Mouse (Mus musculus): Measurements from ENCODE around the gene Dync1li2. TPM values are rescaled to one million over a fixed set of nuclear protein-coding genes. Genes with fewer than 3 reads are reported as not detected.

Gene Dync1li2
- total RNA-seq (2014; rRNA removed) (13.8 and 15.4 TPM in 2 replicates), polyA plus RNA-seq (2012; rRNA removed) (5.7 and 6.3 TPM in 2 replicates)

DNA sequence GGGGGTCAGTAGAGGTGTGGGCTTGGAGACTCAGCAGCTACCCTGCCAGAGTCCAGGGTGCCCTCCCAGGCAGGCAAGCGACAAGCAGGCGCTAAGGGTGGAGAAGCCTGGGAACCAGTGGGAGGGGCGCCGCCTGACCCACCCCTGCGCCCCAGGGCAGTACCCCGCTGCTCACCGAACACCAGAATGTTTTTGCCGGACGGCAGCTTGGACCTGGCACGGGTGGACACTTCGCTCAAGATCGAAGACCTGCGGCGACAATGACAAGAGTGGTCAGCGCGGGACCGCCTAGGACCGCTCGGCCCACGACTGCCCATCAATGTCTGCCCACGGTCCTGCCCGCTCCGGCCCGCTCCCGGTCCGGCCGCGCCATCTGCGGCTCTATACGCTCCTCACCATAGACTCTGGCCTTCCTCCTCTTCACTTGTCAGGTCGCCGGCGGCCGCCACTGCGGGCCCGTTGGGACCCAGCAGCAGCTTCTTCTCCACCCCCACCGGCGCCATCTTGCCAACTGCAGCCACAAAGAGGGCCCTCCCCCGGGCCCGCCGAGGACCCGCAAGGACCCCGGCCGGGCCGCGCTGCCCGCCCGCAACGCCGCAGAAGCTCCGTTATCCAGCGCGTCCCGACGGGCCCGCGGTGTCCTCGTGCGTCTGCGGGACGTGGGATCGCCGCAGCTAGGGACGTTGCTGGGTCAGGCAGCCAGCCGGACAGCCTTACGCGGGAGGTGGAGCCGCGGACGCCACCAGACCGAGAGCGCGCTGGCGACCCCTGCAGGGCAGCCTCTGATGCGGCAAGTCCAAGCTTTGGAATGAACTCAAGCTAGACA is at the start of gene Dync1li2:
Gene Dync1li2 (minus strand): TSS at position 749 of the 826 bp plus-strand sequence.
- Histone ChIP-seq H3K4me3 (ENCODE audit: insufficient read depth, low read depth, low read length) (peak within 1 kb of the TSS; percentile 89), H3K36me3 (ENCODE audit: control insufficient read depth, insufficient read depth, low read length) (peaks cover 11% of the 10 kb centered on the region; the same call in 1 of the 2 replicates), H3K27me3 (ENCODE audit: control insufficient read depth, insufficient read depth, low read length) (no peaks in the 10 kb centered on the region), H3K79me2 (ENCODE audit: control insufficient read depth, insufficient read depth, low read length) (peaks cover 15% of the 10 kb centered on the region; the same call in 1 of the 2 replicates), H3K9ac (ENCODE audit: low read depth, low read length) (peak within 1 kb of the TSS; percentile 96), H3K27ac (replicated peaks; ENCODE audit: insufficient read depth, low read depth, low read length) (peak within 1 kb of the TSS; percentile 89), H3K4me1 (ENCODE audit: control insufficient read depth, insufficient read depth, low read length) (peaks cover 9% of the 10 kb centered on the region)
- WGBS: 1% methylated on average over 75 of the region's 75 CpGs
- peak; percentile 70 for DNase-seq (ENCODE audit: extremely low read depth, low read depth, low spot score)
- TF ChIP-seq CTCF (IDR thresholded peaks at IDR 0.05; ENCODE audit: low read depth, low read length) (peak; percentile 93), POLR2A (IDR thresholded peaks at IDR 0.05; ENCODE audit: extremely low read depth, insufficient read depth, low read length) (0 out of 2 replicates have a peak, but pooled peaks have one; percentile 27)

- no peak overlapping the region for H3K27ac ChIP-seq (replicated peaks; ENCODE audit: insufficient read depth, low read depth, low read length)
- H3K79me2 ChIP-seq (ENCODE audit: control insufficient read depth, insufficient read depth, low read length): no peaks in the 10 kb centered on the region
- no peaks in the 10 kb centered on the region for H3K36me3 ChIP-seq (ENCODE audit: control insufficient read depth, insufficient read depth, low read length)
- DNase-seq (ENCODE audit: extremely low read depth, low read depth, low spot score): peak; percentile 88
- no peak overlapping the region for H3K9ac ChIP-seq (ENCODE audit: low read depth, low read length)
- 63% methylated on average over 1 of the region's 1 CpGs for WGBS
- peaks cover 4% of the 10 kb centered on the region; the same call in 1 of the 2 replicates for H3K4me1 ChIP-seq (ENCODE audit: control insufficient read depth, insufficient read depth, low read length)
- no peak for TF ChIP-seq POLR2A (IDR thresholded peaks at IDR 0.05; ENCODE audit: extremely low read depth, insufficient read depth, low read length)
- TF ChIP-seq CTCF (IDR thresholded peaks at IDR 0.05; ENCODE audit: low read depth, low read length): no peak
- no peak overlapping the region for H3K4me3 ChIP-seq (ENCODE audit: insufficient read depth, low read depth, low read length)
- H3K27me3 ChIP-seq (ENCODE audit: control insufficient read depth, insufficient read depth, low read length): no peaks in the 10 kb centered on the region
These were observed 36.2 kb upstream of the Dync1li2 start for GRCm38 (mm10) chr8:104479091-104479490.

- no peaks in the 10 kb centered on the region for H3K36me3 ChIP-seq (ENCODE audit: control insufficient read depth, insufficient read depth, low read length)
- peaks cover 2% of the 10 kb centered on the region; the same call in 1 of the 2 replicates for H3K4me1 ChIP-seq (ENCODE audit: control insufficient read depth, insufficient read depth, low read length)
- H3K4me3 ChIP-seq (ENCODE audit: insufficient read depth, low read depth, low read length): no peak overlapping the region
- H3K79me2 ChIP-seq (ENCODE audit: control insufficient read depth, insufficient read depth, low read length): no peaks in the 10 kb centered on the region
- TF ChIP-seq CTCF (IDR thresholded peaks at IDR 0.05; ENCODE audit: low read depth, low read length) (no peak), POLR2A (IDR thresholded peaks at IDR 0.05; ENCODE audit: extremely low read depth, insufficient read depth, low read length) (no peak)
- H3K9ac ChIP-seq (ENCODE audit: low read depth, low read length): no peak overlapping the region
- H3K27ac ChIP-seq (replicated peaks; ENCODE audit: insufficient read depth, low read depth, low read length): no peak overlapping the region
- H3K27me3 ChIP-seq (ENCODE audit: control insufficient read depth, insufficient read depth, low read length): no peaks in the 10 kb centered on the region
- peak; percentile 94 for DNase-seq (ENCODE audit: extremely low read depth, low read depth, low spot score)
- WGBS: 22% methylated on average over 3 of the region's 3 CpGs
These were observed 29.6 kb upstream of the Dync1li2 start for GRCm38 (mm10) chr8:104472465-104472864.

- 83% methylated on average over 2 of the region's 2 CpGs for WGBS
These were observed 24.6 kb upstream of the Dync1li2 start for GRCm38 (mm10) chr8:104467463-104467862.

GRCm38 (mm10) chr8:104452177-104452576 is 9.3 kb upstream of the Dync1li2 start:
- no peak for TF ChIP-seq POLR2A (IDR thresholded peaks at IDR 0.05; ENCODE audit: extremely low read depth, insufficient read depth, low read length)
- no peak for TF ChIP-seq CTCF (IDR thresholded peaks at IDR 0.05; ENCODE audit: low read depth, low read length)
- no peak for DNase-seq (ENCODE audit: extremely low read depth, low read depth, low spot score)
- Histone ChIP-seq H3K27ac (replicated peaks; ENCODE audit: insufficient read depth, low read depth, low read length) (no peak overlapping the region), H3K4me1 (ENCODE audit: control insufficient read depth, insufficient read depth, low read length) (no peaks in the 10 kb centered on the region), H3K36me3 (ENCODE audit: control insufficient read depth, insufficient read depth, low read length) (no peaks in the 10 kb centered on the region), H3K4me3 (ENCODE audit: insufficient read depth, low read depth, low read length) (no peak overlapping the region), H3K79me2 (ENCODE audit: control insufficient read depth, insufficient read depth, low read length) (no peaks in the 10 kb centered on the region), H3K9ac (ENCODE audit: low read depth, low read length) (no peak overlapping the region), H3K27me3 (ENCODE audit: control insufficient read depth, insufficient read depth, low read length) (no peaks in the 10 kb centered on the region)
- 88% methylated on average over 3 of the region's 3 CpGs for WGBS

More at GRCm38 (mm10) chr8:104467463-104467862, 24.6 kb upstream of the Dync1li2 start:
- Histone ChIP-seq H3K4me3 (ENCODE audit: insufficient read depth, low read depth, low read length) (no peak overlapping the region), H3K36me3 (ENCODE audit: control insufficient read depth, insufficient read depth, low read length) (no peaks in the 10 kb centered on the region), H3K79me2 (ENCODE audit: control insufficient read depth, insufficient read depth, low read length) (no peaks in the 10 kb centered on the region), H3K27ac (replicated peaks; ENCODE audit: insufficient read depth, low read depth, low read length) (no peak overlapping the region), H3K4me1 (ENCODE audit: control insufficient read depth, insufficient read depth, low read length) (peaks cover 2% of the 10 kb centered on the region; the same call in 1 of the 2 replicates), H3K9ac (ENCODE audit: low read depth, low read length) (no peak overlapping the region), H3K27me3 (ENCODE audit: control insufficient read depth, insufficient read depth, low read length) (no peaks in the 10 kb centered on the region)
- no peak for DNase-seq (ENCODE audit: extremely low read depth, low read depth, low spot score)
- no peak for TF ChIP-seq CTCF (IDR thresholded peaks at IDR 0.05; ENCODE audit: low read depth, low read length)
- no peak for TF ChIP-seq POLR2A (IDR thresholded peaks at IDR 0.05; ENCODE audit: extremely low read depth, insufficient read depth, low read length)
